Mouse (Mus musculus): ENCODE measurements around the gene Hexim1.

Gene Hexim1

DNA sequence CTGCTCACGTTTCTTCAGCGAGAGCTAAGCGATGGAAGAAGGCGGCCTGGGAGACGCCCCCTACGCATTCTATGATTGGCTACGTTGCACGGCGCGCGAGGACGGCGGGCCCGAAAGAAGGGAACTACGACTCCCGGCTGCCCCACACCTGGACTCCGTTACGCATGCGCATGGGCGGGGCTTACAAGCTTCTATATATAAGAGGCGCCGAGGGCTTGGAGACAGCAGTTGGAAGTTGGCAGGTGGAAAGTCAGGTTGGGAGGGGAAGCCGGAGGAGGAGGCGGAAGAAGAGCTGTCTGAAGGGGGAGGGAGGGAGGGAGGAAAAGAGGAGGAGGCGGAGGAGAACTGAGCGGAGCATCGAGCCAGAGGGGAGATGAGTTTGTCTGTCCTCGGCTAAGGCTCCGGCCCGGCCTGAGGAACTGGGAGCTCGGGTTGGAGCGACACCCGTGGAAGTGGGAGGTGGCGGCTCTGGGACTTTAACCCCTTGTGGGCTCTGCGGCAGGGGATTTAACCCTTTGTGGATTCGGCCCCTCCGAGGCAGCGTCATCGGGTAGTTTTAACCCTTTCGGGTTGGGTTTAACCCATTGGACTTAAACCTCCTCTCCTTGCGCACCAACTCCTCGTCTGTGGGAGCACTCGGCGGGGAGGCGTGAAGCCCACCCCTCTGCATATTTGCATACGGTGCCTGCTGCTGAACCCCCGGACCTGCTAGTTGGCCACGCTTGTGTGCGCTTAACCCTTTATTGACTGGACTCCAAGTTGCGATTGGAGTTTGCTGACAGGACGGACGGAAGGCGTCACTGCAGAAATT, at the start of gene Hexim1:
Hexim1 (plus strand) TSS at position 224 of the 811 bp plus-strand sequence.
- DNase-seq (ENCODE audit: low spot score in 2 of 2), result peak; percentile 100

- DNase-seq (ENCODE audit: low spot score in 2 of 2), result no peak
Observed at GRCm38 (mm10) chr11:103067051-103067361, 49.0 kb upstream of the Hexim1 start.

- no peak for DNase-seq (ENCODE audit: low spot score in 2 of 2)
Observed at GRCm38 (mm10) chr11:103067457-103068001, 48.5 kb upstream of the Hexim1 start.

DNA sequence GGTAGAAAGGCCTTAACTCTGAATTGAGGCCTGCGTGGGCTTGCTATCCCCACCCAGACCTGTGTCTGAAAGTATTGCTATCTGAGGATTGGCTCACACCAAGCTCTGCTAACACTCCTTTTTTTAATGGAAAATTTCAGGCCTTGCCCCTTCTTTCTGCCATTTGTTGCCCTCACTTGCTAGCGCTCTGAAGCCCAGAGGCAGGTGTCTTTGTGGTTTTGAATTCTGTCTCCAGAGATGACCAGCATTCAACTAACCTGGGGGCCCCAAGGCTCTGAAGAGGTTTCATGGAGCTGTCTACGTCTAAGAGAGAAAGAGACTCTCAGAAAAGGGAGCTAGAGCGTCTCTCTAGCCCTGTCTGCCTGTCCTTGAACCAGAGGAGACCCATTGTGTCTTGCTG, 47.8 kb upstream of the Hexim1 start:
- DNase-seq (ENCODE audit: low spot score in 2 of 2), result no peak

DNA sequence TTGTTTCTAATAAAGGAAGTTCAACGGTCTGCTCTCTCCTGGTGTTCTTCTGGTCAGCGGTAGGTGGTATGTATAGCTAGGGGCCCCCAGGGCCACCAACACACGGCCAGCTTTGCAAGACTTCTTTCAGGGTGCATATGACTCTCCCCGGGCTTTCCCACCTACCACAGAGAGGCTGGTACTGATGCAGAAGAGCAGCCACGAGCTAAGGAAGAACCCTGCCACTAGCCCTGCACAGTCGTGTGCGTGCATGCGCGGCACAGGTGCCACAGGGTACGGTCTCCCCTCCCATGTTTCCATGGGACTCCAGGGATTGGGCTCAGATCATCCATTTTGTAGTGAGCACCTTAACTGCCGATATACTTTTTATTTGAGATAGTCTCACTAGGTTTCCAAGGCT, 47.1 kb upstream of the Hexim1 start:
- DNase-seq (ENCODE audit: low spot score in 2 of 2), result no peak

- DNase-seq (ENCODE audit: low spot score in 2 of 2), result no peak
Observed at GRCm38 (mm10) chr11:103069731-103070130, 46.3 kb upstream of the Hexim1 start.

DNA sequence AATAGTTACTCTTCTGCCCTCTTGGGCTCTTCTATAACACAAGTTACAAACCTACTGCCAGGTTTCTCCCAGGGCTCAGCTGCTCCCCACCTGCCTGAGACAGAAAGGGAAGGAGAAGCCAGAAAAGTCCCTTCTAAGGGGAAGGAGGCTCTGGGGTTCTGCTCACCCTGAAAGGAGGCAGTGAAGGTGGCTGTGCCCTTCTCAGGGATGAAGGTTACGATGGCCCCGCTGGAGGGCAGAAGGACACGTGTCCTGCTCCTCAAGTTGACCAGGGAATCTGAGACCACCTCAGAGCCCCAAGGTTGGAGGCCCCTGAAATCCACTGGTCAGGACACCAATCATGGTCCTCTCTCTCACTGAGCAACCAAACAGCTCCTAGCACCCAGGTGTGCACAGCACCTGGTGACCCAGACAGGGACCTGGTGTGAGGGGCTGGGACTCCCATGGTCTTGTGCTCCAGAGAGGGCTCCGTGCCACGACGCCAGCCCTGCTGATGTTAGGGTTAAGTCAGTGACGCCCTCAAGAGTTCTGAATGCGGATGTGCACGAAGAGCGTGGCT, 45.6 kb upstream of the Hexim1 start:
- no peak for DNase-seq (ENCODE audit: low spot score in 2 of 2)

DNA sequence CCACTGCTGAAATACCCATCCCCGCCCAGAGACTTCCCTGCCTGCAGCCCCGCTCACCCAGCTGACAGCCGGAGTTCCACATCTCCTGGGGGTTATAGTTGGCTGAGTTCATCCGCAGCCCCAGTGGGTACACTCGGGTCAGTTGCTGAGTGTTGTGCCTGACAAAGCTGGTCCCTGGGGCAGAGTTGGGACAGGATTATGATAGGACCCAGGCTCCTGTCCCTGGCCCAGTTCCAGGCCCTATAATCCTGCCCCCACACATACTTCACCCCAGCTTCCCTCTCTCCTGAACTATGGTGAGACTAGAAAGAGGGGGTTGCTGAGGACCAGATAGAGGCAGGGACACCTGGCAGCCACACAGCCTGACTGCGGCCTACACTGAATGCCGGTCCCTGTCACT, 42.4 kb upstream of the Hexim1 start:
- DNase-seq (ENCODE audit: low spot score in 2 of 2), result no peak

GRCm38 (mm10) chr11:103074121-103074650, 41.8 kb upstream of the Hexim1 start:
- no peak for DNase-seq (ENCODE audit: low spot score in 2 of 2)

- DNase-seq (ENCODE audit: low spot score in 2 of 2), result no peak
Observed at GRCm38 (mm10) chr11:103074796-103075323, 41.2 kb upstream of the Hexim1 start.

DNA sequence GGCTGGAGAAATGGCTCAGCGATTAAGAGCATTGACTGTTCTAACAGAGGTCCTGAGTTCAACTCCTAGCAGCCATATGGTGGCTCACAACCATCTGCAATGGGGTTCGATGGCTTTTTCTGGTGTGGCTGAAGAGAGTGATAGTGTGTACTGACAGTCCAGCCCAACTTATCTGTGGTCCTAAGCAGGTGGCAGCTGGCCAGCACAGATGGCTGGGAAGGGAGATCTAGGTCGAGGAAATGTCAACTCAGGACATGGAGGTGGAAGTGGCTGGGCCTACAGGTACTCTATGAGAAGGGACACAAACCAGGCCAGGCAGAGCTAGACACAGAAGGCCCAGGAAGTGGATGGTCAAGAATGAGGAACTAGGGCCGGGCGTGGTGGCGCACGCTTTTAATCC, 40.0 kb upstream of the Hexim1 start:
- no peak for DNase-seq (ENCODE audit: low spot score in 2 of 2)

DNA sequence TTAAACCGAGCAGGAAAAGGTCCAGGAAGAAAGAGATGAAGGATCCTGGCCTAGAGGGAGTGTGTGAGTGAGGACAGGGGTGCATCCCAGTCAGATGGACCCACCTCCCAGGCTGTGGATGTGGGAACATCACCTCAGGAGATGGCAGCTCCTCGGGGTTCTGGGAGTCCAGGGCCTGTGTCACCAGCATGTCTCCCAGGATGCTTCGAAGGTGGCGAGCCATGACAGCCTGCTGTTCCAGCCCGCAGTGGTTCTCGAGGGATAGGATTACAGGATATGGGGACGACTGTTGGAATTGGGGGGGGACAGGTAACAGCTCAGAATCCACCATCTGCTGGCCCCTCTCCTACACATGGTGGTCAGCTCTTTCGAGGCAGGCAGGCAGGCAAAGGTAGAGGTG, 39.5 kb upstream of the Hexim1 start:
- DNase-seq (ENCODE audit: low spot score in 2 of 2), result no peak

DNA sequence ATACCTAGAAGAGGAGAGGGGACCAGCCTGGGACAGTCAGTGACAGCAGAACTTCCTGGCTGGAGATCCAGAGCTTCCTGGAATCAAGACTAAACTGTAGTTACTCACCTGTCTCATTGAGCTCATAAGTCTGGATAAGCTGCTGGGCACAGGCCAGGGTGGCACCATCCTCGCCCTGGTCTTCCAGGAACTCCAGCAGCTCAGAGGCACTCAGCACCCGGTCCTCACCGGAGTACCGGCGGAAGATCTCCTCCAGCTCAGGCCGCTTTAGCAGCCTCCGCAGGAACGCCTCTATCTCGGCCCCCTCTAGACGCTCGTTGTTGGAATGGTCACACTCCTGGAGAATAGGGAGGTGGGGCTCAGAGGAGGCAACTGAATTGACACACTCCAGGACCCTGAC, 37.9 kb upstream of the Hexim1 start:
- no peak for DNase-seq (ENCODE audit: low spot score in 2 of 2)

DNA sequence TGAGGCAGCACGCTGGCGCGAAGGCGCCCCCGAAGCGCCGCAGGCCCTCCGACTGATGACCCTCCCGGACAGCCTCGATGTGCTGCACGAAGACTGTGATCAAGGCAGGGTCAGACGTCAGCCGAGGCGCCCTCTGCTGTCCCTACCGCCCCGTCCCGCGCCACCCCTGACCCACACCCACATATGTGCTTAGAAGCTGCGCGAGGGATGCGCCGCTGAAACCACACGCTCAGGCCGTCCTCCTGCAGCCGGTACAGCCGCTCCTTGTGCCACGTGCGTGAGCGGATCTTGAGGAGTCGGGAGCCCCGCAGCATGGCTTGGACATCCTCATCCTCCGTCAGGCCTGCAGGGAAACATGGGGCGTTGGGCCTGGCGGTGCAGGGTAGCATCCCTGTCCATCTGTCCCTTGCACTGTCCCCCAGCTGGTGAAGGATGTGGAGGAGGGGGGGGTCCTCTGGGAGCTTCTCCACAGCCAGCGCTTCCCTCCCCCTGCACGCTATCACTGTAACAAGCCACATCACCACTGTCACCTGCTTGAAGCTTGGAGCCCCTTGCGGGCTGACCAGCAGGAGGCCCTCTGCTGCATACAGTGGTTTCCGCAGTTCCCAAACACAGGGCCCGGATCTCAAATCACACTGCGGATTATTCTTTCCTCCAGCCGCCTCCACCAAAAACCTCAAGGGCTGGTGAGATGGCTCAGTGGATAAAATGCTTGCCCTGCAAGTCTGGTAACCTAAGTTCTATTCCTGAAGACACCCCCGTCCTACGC, 35.5 kb upstream of the Hexim1 start:
- no peak for DNase-seq (ENCODE audit: low spot score in 2 of 2)

GRCm38 (mm10) chr11:103081631-103082030, 34.4 kb upstream of the Hexim1 start:
- DNase-seq (ENCODE audit: low spot score in 2 of 2), result no peak

DNA sequence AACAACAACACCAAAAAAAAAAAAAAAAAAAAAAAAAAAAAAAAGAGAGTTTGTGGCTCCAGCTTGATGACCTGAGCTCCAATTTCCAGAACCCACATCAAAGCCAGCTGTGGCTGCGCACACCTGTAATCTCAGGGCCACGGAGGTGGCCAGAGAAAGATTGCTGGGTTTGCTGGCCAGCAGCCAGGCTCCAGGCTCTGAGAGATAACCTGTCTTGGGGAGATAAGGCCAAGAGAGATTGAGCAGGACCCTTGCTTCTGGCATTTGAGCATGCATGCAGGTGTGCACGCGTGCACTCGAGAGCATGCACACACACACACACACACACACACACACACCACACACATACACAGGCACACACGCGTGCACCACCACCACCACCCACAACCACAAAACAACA, 22.7 kb upstream of the Hexim1 start:
- no peak for DNase-seq (ENCODE audit: low spot score in 2 of 2)

DNA sequence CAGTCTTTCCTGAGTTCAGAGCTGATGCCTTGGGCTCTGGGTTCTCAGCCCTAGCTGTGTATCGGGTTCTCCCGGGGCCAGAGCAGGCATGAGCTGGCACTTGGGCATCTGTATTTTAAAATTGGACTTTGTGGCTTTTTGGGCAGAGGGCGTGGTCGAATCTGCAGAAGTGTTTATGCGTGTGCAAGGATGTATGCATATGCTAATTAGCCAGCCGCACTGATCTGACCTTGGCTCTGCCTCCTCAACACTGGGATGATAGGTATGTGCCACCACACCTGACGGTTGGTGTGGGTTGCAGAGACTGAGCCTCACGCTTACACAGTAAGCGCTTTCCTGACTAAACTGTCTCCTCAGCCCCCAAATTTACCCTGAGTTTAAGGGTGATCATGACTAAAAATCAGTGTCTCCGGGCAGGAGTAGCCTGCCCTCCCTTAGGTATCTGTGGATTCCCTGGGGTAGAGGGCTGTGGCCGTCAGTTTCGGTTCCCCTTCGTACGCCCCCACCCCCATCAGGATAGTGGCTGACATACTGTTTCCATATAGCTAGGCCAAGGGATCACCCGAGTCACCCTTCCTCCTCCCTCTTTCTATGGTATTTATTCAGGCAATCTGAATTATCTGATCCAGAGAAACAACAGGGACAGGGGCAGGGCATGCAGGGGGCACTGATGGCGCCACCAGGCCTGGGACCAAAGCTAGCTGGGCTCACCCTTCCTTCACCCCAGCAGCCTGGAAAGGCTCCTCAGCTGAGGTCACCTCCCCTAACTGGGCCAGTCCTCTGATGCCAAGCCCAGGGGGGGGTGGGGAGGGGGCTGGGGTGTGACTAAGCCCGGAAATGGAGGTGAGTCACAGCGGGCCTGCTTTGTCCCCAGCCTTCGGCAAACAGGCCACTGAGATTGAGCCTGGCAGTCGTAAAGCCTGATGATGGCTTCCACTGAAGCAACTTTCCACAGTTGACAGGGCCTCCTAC, 21.9 kb upstream of the Hexim1 start:
- peak in 1 of 2 experiments; percentile 24 for DNase-seq (ENCODE audit: low spot score in 2 of 2)

DNA sequence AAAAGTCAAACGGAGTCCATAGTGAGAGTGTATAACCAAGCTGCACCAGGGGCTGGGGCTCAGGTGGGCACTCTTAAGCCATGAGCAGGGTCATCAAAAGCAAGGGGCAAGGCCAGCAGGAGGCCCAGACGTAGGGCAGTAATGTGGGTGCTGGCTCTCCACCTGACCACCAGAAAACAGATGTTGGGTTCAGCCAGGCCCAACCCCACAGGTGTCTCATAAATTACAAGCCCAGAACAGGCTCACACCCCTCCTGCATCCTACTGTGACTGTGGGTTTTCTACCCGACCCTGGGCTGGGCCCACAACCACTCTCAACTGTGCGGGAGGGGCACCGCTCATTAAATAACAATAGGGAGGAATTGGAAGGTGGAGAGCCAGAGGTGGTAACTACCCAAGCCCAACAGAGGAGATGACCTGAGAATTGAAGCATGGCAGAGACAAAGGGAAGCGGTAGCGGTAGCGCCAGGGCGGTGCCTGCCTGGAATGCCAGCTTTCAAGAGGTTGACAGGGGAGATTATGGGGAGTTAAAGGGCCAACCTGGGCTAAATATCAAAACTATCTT, 20.8 kb upstream of the Hexim1 start:
- DNase-seq (ENCODE audit: low spot score in 2 of 2), result no peak

- no peak for DNase-seq (ENCODE audit: low spot score in 2 of 2)
Observed at GRCm38 (mm10) chr11:103095801-103096200, 20.2 kb upstream of the Hexim1 start.
